Mouse (Mus musculus) thymus, postnatal 4 days (tissue): ENCODE measurements around the gene Ppp2ca.
"Not testable (repeated sequence)": the region's sequence is repeated elsewhere in the genome, so short reads cannot be mapped to it uniquely, and the experiment has no call there.

Experiments
- DNase-seq: peaks from one replicate; pipeline ENCODE4 v3.0.0; 2021

The Ppp2ca gene

DNA sequence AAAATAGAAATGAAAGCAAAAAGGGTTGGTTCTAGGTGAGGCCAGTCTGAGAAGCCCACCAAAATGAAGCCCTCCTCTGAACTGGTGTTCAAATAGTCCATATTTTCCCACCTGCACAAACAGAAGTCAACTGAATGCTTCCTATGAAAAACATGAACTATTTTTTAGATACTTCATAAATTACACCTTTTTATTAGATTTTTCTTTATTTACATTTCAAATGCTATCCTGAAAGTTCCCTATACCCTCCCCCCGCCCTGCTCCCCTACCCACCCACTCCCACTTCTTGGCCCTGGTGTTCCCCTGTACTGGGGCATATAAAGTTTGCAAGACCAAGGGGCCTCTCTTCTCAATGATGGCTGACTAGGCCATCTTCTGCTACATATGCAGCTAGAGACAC is 46.9 kb downstream of the Ppp2ca start, which contains the start of gene Olfr1373:
Gene Olfr1373 (minus strand): TSS at position 101 of the 400 bp plus-strand sequence.
- not testable (repeated sequence) for DNase-seq

DNA sequence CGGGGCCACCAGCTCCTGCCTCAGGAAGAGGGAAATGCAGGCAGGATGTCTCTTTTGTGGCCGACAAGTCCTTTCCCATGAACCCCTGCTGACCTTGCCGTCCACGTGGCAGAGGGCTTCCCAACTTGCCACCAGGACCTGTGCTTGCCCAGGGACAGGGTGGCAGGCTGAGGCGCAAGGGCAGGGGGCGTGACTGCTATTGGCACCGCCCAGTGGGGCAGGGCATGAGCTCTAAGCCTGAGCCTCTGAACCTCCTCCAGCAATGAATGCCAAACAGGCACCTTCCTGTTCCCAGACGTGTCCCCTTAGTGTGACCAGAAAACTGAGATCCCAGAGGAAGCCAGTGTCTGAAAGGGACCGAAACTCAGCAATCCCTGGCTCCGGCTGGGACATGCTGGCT is 65.4 kb downstream of the Ppp2ca start:
- peak; percentile 27 for DNase-seq

DNA sequence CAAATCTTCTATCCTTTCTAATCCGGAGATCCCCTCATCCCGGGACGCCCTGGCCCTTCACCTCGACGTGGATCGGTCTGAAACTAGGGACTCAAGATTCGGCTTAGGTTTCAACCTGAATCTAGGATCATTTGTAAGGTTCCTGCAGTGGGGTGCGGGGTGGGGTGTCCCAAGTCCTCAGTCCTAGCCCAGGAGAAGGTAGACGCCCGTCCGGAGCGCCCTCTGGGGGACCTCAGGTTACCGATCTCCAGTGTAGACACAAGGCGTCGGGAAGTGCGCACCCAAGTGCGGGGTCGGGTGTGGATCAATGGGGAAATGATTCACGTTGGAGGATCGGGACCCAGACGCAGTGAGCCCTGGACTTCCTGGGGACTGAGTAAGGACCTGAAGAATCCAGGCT is 68.6 kb downstream of the Ppp2ca start:
- peak; percentile 60 for DNase-seq

DNA sequence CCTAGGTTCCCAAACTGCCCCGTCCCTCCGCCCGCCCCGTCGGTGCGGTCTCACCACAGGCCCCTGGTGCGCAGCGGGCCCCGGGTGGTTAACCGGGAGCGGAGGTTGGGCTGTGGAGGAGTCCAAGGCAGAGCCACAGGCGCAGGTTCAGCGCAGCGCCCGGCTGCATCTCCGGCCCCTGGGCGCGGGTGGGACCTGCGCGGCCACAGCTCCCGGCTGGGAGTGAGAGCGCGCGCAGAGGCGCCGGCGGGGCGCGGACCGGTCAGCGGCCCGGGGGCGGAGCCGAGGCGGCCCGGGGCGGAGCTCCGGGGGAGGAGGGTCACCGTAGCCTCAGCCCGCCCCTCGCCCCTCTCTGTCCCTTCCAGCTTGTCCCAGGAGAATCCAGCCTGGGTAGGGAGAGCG is 69.4 kb downstream of the Ppp2ca start:
- DNase-seq = not testable (repeated sequence)

DNA sequence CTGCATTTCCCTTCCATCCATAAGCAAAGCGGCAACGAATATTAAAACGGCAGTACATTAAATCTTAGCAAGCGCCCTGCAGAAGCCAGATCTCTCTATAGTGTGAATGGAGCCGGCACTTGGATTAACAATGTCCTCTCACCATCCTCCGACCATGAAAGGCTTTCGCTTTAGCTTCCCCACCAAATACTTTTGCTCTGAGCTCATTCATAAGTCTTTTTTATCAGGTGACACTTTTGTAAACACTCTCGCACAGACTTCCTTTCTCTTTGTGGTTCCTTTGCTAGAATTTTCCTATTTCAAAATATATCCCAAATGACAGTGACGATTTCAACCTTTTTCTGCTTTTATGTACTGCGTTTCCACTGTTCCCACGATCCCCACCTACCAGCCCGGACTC is 70.0 kb downstream of the Ppp2ca start:
- no peak for DNase-seq
